23 mouse cellular contexts compared by ENCODE assay signal in genomic region chr8:98955803-98956202, GRCm38 (mm10).
A peak's percentile ranks its signal among the peaks of the same experiment; 100 is the strongest.
DNase-seq lines count a peak whose midpoint lies in the region; ATAC-seq and TF ChIP-seq lines count a peak whose summit lies in the region.
"Had no signal": no experiment of that assay in that cellular context is flagged by ENCODE, and none has a peak within 500 bp of the region (broad histone marks: within the 10 kb centered on the region; RNA-seq: fewer than 3 reads in every experiment).

No protein-coding gene starts in this region.

- no peak for TF ChIP-seq CTCF in hindbrain, postnatal 0 days (IDR thresholded peaks at IDR 0.05; ENCODE audit: low read depth)
- TF ChIP-seq CTCF in intestine, postnatal 0 days (IDR thresholded peaks at IDR 0.05; ENCODE audit: low read depth): no peak

- H3K4me1 ChIP-seq in hindbrain, postnatal 0 days (ENCODE audit: insufficient read depth, low read length): no peaks in the 10 kb centered on the region
- H3K4me1 ChIP-seq in hindbrain, embryonic 11.5 days (replicated peaks; ENCODE audit: control insufficient read depth, insufficient read depth, low read length): no peaks in the 10 kb centered on the region
- H3K4me1 ChIP-seq in intestine, postnatal 0 days (replicated peaks; ENCODE audit: control insufficient read depth, insufficient read depth, low read length): no peaks in the 10 kb centered on the region
- H3K4me1 ChIP-seq: heart, embryonic 15.5 days; limb, embryonic 13.5 days; lung, embryonic 15.5 days; midbrain, embryonic 10.5 days; neural tube, embryonic 13.5 days had no signal

- H3K4me2 ChIP-seq in hindbrain, postnatal 0 days (ENCODE audit: low read depth, low read length): no peak overlapping the region
- H3K4me2 ChIP-seq in hindbrain, embryonic 11.5 days (replicated peaks; ENCODE audit: low read depth, low read length): no peak overlapping the region
- no peak overlapping the region for H3K4me2 ChIP-seq in intestine, postnatal 0 days (replicated peaks; ENCODE audit: low read depth)
- H3K4me2 ChIP-seq: heart, embryonic 15.5 days; limb, embryonic 13.5 days; lung, embryonic 15.5 days; neural tube, embryonic 13.5 days had no signal

- H3K27ac ChIP-seq in hindbrain, postnatal 0 days: no peak overlapping the region
- no peak overlapping the region for H3K27ac ChIP-seq in hindbrain, embryonic 11.5 days (ENCODE audit: low read depth, low read length)
- H3K27ac ChIP-seq in intestine, postnatal 0 days (ENCODE audit: low read depth, low read length): no peak overlapping the region
- H3K27ac ChIP-seq: gastrocnemius, adult 2 months; heart, embryonic 15.5 days; limb, embryonic 13.5 days; liver, embryonic 14.5 days; lung, embryonic 15.5 days; midbrain, embryonic 10.5 days; neural tube, embryonic 13.5 days had no signal

- no peaks in the 10 kb centered on the region for H3K9me3 ChIP-seq in hindbrain, postnatal 0 days (ENCODE audit: low read length)
- H3K9me3 ChIP-seq in hindbrain, embryonic 11.5 days (ENCODE audit: control insufficient read depth, low read length): no peaks in the 10 kb centered on the region
- H3K9me3 ChIP-seq in intestine, postnatal 0 days (ENCODE audit: control insufficient read depth): no peaks in the 10 kb centered on the region
- H3K9me3 ChIP-seq: heart, embryonic 15.5 days; limb, embryonic 13.5 days; lung, embryonic 15.5 days; midbrain, embryonic 10.5 days; neural tube, embryonic 13.5 days had no signal

- no peak overlapping the region for H3K4me3 ChIP-seq in hindbrain, postnatal 0 days (ENCODE audit: low read length)
- no peak overlapping the region for H3K4me3 ChIP-seq in hindbrain, embryonic 11.5 days (ENCODE audit: low read depth, low read length)
- no peak overlapping the region for H3K4me3 ChIP-seq in intestine, postnatal 0 days (ENCODE audit: low read depth, low read length)
- H3K4me3 ChIP-seq: gastrocnemius, adult 2 months; heart, embryonic 15.5 days; limb, embryonic 13.5 days; lung, embryonic 15.5 days; midbrain, embryonic 10.5 days; neural tube, embryonic 13.5 days had no signal

- no peaks in the 10 kb centered on the region for H3K36me3 ChIP-seq in hindbrain, postnatal 0 days (ENCODE audit: insufficient read depth, low read length)
- no peaks in the 10 kb centered on the region for H3K36me3 ChIP-seq in hindbrain, embryonic 11.5 days (ENCODE audit: control insufficient read depth, insufficient read depth, low read length)
- no peaks in the 10 kb centered on the region for H3K36me3 ChIP-seq in intestine, postnatal 0 days (ENCODE audit: control insufficient read depth, insufficient read depth)
- H3K36me3 ChIP-seq: heart, embryonic 15.5 days; limb, embryonic 13.5 days; lung, embryonic 15.5 days; midbrain, embryonic 10.5 days; neural tube, embryonic 13.5 days had no signal

- H3K27me3 ChIP-seq in hindbrain, postnatal 0 days (ENCODE audit: insufficient read depth, low read length): no peaks in the 10 kb centered on the region
- H3K27me3 ChIP-seq in hindbrain, embryonic 11.5 days (ENCODE audit: control insufficient read depth, insufficient read depth, low read length): no peaks in the 10 kb centered on the region
- no peaks in the 10 kb centered on the region for H3K27me3 ChIP-seq in intestine, postnatal 0 days (replicated peaks; ENCODE audit: control insufficient read depth, insufficient read depth, low read length)
- H3K27me3 ChIP-seq: heart, embryonic 15.5 days; limb, embryonic 13.5 days; lung, embryonic 15.5 days; neural tube, embryonic 13.5 days had no signal

- 31% methylated on average over 4 of the region's 4 CpGs for WGBS in hindbrain, postnatal 0 days
- 65% methylated on average over 4 of the region's 4 CpGs for WGBS in hindbrain, embryonic 11.5 days
- 72% methylated on average over 4 of the region's 4 CpGs for WGBS in intestine, postnatal 0 days

- no peak overlapping the region for H3K9ac ChIP-seq in hindbrain, postnatal 0 days (replicated peaks; ENCODE audit: low read length)
- H3K9ac ChIP-seq in hindbrain, embryonic 11.5 days (ENCODE audit: low read depth, low read length): no peak overlapping the region
- no peak overlapping the region for H3K9ac ChIP-seq in intestine, postnatal 0 days (ENCODE audit: low read depth, low read length)
- H3K9ac ChIP-seq: heart, embryonic 15.5 days; limb, embryonic 13.5 days; liver, embryonic 14.5 days; lung, embryonic 15.5 days; neural tube, embryonic 13.5 days had no signal

- DNase-seq in embryo, embryonic 10.5 days (ENCODE audit: low spot score): peak; percentile 5
- DNase-seq in embryo, embryonic 10 days (ENCODE audit: low spot score): no peak
- peak; percentile 27 for DNase-seq in hindbrain, postnatal 0 days (ENCODE audit: low spot score)
- DNase-seq in hindbrain, embryonic 11.5 days (ENCODE audit: low spot score): no peak
- peak; percentile 20 for DNase-seq in cerebellum, adult 8-10 months
- no peak for DNase-seq in heart, adult 9 months (ENCODE audit: low spot score in 2 of 2)
- DNase-seq: adrenal gland, postnatal 14 days; gastrocnemius, adult 2 months; heart, adult 11 months; heart, postnatal 4 days; kidney, adult 11 months; layer of hippocampus, postnatal 36 days; lung, postnatal 4 days; right cerebral cortex, adult 18-20 months had no signal

- no peak for ATAC-seq in hindbrain, postnatal 0 days
- ATAC-seq in hindbrain, embryonic 11.5 days (ENCODE audit: low FRiP score): no peak
- no peak for ATAC-seq in intestine, postnatal 0 days
- ATAC-seq: CD4-positive, CD25-positive, alpha-beta regulatory T cell, adult 4 months; hindbrain, embryonic 16.5 days had no signal

Comparison
In these comparisons a context has a peak if more than half of its experiments do, and no peak if none do; other contexts are left out.
1. DNase-seq: peak in embryo, embryonic 10.5 days (single experiment), hindbrain, postnatal 0 days (single experiment) and cerebellum, adult 8-10 months (single experiment); none in embryo, embryonic 10 days (single experiment), hindbrain, embryonic 11.5 days (single experiment) and heart, adult 9 months (0 of 2).